Mouse (Mus musculus) CH12.LX (cell line): ENCODE measurements around the gene Timm22. TPM values are rescaled to one million over a fixed set of nuclear protein-coding genes. Genes with fewer than 3 reads are reported as not detected.

Source experiments
- DNase-seq: peaks from one replicate; pipeline ENCODE4 v3.0.0-alpha.2; 2013; ENCODE audit errors: extremely low read depth
- H3K27ac ChIP-seq: 2 replicates; pipeline ENCODE4 v1.5.1; 2012; ENCODE audit warnings: low read depth, mild to moderate bottlenecking, control low read depth, moderate library complexity; ENCODE audit not compliant: insufficient read depth
- H3K27me3 ChIP-seq: replicated peaks from 2 replicates; pipeline ENCODE3; 2012; ENCODE audit warnings: inconsistent platforms
- H3K36me3 ChIP-seq, 2 experiments: replicated peaks in 1 of 2; 2 replicates each; pipeline versions ENCODE3 to v1.6.1; 2012; ENCODE audit warnings: inconsistent platforms in 1 of 2, low read length in 1 of 2, mild to moderate bottlenecking in 1 of 2, mixed read lengths in 1 of 2, moderate library complexity in 1 of 2; ENCODE audit not compliant: control insufficient read depth in 1 of 2, insufficient read depth in 1 of 2
- H3K4me1 ChIP-seq, 2 experiments: 2 replicates each; pipeline ENCODE4 v1.6.1; 2012; ENCODE audit warnings: inconsistent platforms in 1 of 2, moderate library complexity in 1 of 2; ENCODE audit not compliant: insufficient read depth in 2 of 2, control insufficient read depth in 1 of 2
- H3K4me2 ChIP-seq: 2 replicates; pipeline ENCODE4 v1.6.1; 2012; ENCODE audit warnings: low read depth, mild to moderate bottlenecking, control low read depth; ENCODE audit not compliant: poor library complexity, insufficient read depth, severe bottlenecking
- H3K4me3 ChIP-seq, 3 experiments: fragments of 150-350 bp in 1 of 3; sonication (generic) in 1 of 3; replicated peaks in 1 of 3; 2 replicates each; pipeline versions ENCODE3 to v1.5.1; 2011 to 2012; ENCODE audit warnings: low read depth in 2 of 3, low read length in 2 of 3, mild to moderate bottlenecking in 2 of 3, moderate library complexity in 2 of 3, control low read depth in 1 of 3, improper control_type of control experiment in 1 of 3, inconsistent platforms in 1 of 3, mixed read lengths in 1 of 3; ENCODE audit not compliant: poor library complexity in 1 of 3
- H3K79me2 ChIP-seq: replicated peaks from 2 replicates; pipeline ENCODE4 v1.6.1; 2012; ENCODE audit warnings: mild to moderate bottlenecking, moderate library complexity; ENCODE audit not compliant: control insufficient read depth, poor library complexity, insufficient read depth, severe bottlenecking; ENCODE audit errors: extremely low read depth
- H3K9ac ChIP-seq: 2 replicates; pipeline ENCODE4 v1.6.1; 2012; ENCODE audit warnings: low read depth, mild to moderate bottlenecking, control low read depth, moderate library complexity; ENCODE audit not compliant: insufficient read depth
- H3K9me3 ChIP-seq: replicated peaks from 2 replicates; pipeline ENCODE3; 2012; ENCODE audit warnings: low read length, inconsistent platforms, mixed read lengths
- BHLHE40 ChIP-seq: IDR thresholded peaks from 2 replicates; pipeline ENCODE4 v1.6.1; 2011; ENCODE audit warnings: mild to moderate bottlenecking, low read depth, low read length, improper control_type of control experiment
- CHD1 ChIP-seq: IDR thresholded peaks from 2 replicates; pipeline ENCODE4 v1.6.1; 2012; ENCODE audit warnings: low read depth, low read length, improper control_type of control experiment, inconsistent platforms
- CHD2 ChIP-seq: IDR thresholded peaks from 2 replicates; pipeline ENCODE4 v1.6.1; 2011; ENCODE audit warnings: low read length, improper control_type of control experiment
- CTCF ChIP-seq, 2 experiments: IDR thresholded peaks in 1 of 2; conservative IDR thresholded peaks in 1 of 2; 2 replicates each; pipeline ENCODE4 v1.5.1; 2011 to 2012; ENCODE audit warnings: low read depth in 2 of 2, low read length in 2 of 2, improper control_type of control experiment in 1 of 2, inconsistent platforms in 1 of 2, mild to moderate bottlenecking in 1 of 2, moderate library complexity in 1 of 2
- ELF1 ChIP-seq: IDR thresholded peaks from 2 replicates; pipeline ENCODE4 v1.6.1; 2014; ENCODE audit warnings: low read depth, mild to moderate bottlenecking, inconsistent platforms, low read length, improper control_type of control experiment
- EP300 ChIP-seq: IDR thresholded peaks from 2 replicates; pipeline ENCODE4 v1.6.1; 2011; ENCODE audit warnings: low read length, improper control_type of control experiment
- ETS1 ChIP-seq: conservative IDR thresholded peaks from 2 replicates; pipeline ENCODE4 v1.6.1; 2012; ENCODE audit warnings: low read depth, mild to moderate bottlenecking, inconsistent platforms, low read length, improper control_type of control experiment, moderate library complexity
- GABPA ChIP-seq: IDR thresholded peaks from 2 replicates; pipeline ENCODE4 v1.6.1; 2012; ENCODE audit warnings: low read depth, low read length, improper control_type of control experiment, inconsistent platforms; ENCODE audit not compliant: insufficient replicate concordance
- HCFC1 ChIP-seq: IDR thresholded peaks from 2 replicates; pipeline ENCODE4 v1.6.1; 2012; ENCODE audit warnings: low read depth, mild to moderate bottlenecking, inconsistent platforms, low read length, improper control_type of control experiment
- IRF4 ChIP-seq: IDR thresholded peaks from 2 replicates; pipeline ENCODE4 v1.6.1; 2014; ENCODE audit warnings: low read depth, mild to moderate bottlenecking, inconsistent platforms, low read length, improper control_type of control experiment
- JUN ChIP-seq: IDR thresholded peaks from 2 replicates; pipeline ENCODE4 v1.6.1; 2011; ENCODE audit warnings: low read depth, mild to moderate bottlenecking, low read length, improper control_type of control experiment, moderate library complexity; ENCODE audit not compliant: insufficient read depth
- KAT2A ChIP-seq: IDR thresholded peaks from 2 replicates; pipeline ENCODE4 v1.6.1; 2012; ENCODE audit warnings: low read length, improper control_type of control experiment, inconsistent platforms; ENCODE audit not compliant: insufficient replicate concordance
- MAX ChIP-seq: IDR thresholded peaks from 2 replicates; pipeline ENCODE4 v1.6.1; 2011; ENCODE audit warnings: low read length, improper control_type of control experiment
- MYC ChIP-seq: IDR thresholded peaks from 2 replicates; pipeline ENCODE4 v1.6.1; 2011; ENCODE audit warnings: low read depth, mild to moderate bottlenecking, improper control_type of control experiment, low read length
- NELFE ChIP-seq: IDR thresholded peaks from 2 replicates; pipeline ENCODE4 v1.6.1; 2011; ENCODE audit warnings: low read depth, low read length, improper control_type of control experiment
- NRF1 ChIP-seq: IDR thresholded peaks from 2 replicates; pipeline ENCODE4 v1.6.1; 2014; ENCODE audit warnings: low read depth, mild to moderate bottlenecking, inconsistent platforms, low read length, improper control_type of control experiment, moderate library complexity
- PAX5 ChIP-seq: IDR thresholded peaks from 2 replicates; pipeline ENCODE4 v1.6.1; 2012; ENCODE audit warnings: low read length, inconsistent platforms, mixed read lengths
- POLR2A ChIP-seq: IDR thresholded peaks from 2 replicates; pipeline ENCODE4 v1.6.1; 2011; ENCODE audit warnings: low read depth, mild to moderate bottlenecking, improper control_type of control experiment, low read length
- RAD21 ChIP-seq: IDR thresholded peaks from 2 replicates; pipeline ENCODE4 v1.6.1; 2011; ENCODE audit warnings: low read depth, mild to moderate bottlenecking, low read length, improper control_type of control experiment, moderate library complexity
- TCF12 ChIP-seq: IDR thresholded peaks from 2 replicates; pipeline ENCODE4 v1.6.1; 2014; ENCODE audit warnings: low read depth, mild to moderate bottlenecking, inconsistent platforms, low read length, improper control_type of control experiment
- USF1 ChIP-seq: IDR thresholded peaks from 2 replicates; pipeline ENCODE4 v1.6.1; 2014; ENCODE audit warnings: low read depth, mild to moderate bottlenecking, inconsistent platforms, low read length, improper control_type of control experiment
- USF2 ChIP-seq: conservative IDR thresholded peaks from 2 replicates; pipeline ENCODE4 v1.6.1; 2011; ENCODE audit warnings: low read depth, low read length, improper control_type of control experiment
- ZKSCAN1 ChIP-seq: IDR thresholded peaks from 2 replicates; pipeline ENCODE4 v1.6.1; 2012; ENCODE audit warnings: low read depth, inconsistent platforms, low read length, improper control_type of control experiment, borderline replicate concordance
- dilution Hi-C: fragments of 300-500 bp; cut with MboI; formaldehyde crosslinking; loops from 2 replicates; pipeline ENCODE4 v1.14.3; 2020; ENCODE audit warnings: low sequenced_read_pairs; ENCODE audit not compliant: extremely low pct_unique_long_range_greater_than_20kb, extremely low pct_ligation_motif_present
- in situ Hi-C: fragments of 300-500 bp; cut with MboI; formaldehyde crosslinking; loops from 3 replicates; pipeline ENCODE4 v1.14.3; 2019; ENCODE audit warnings: low sequenced_read_pairs, low pct_ligation_motif_present, low pct_unique_long_range_greater_than_20kb, mixed read lengths
- polyA plus RNA-seq: library from polyadenylated mRNA; unstranded; fragments of >175 nt; gene quantifications from 2 replicates; pipeline ENCODE4 v1.2.1, GENCODE M21; 2012; ENCODE audit warnings: low read depth; ENCODE audit not compliant: insufficient read length
- total RNA-seq, 2 experiments: library from RNA; depleted of rRNA; stranded (reverse); fragments of 300-350 nt in 1 of 2; fragments of >200 nt in 1 of 2; gene quantifications; 2 replicates each; pipeline ENCODE4 v1.2.3; 2012 to 2014

Gene Timm22
- total and polyA plus RNA-seq, 3 experiments = 44.6 to 81.4 (median 53.8) TPM

DNA sequence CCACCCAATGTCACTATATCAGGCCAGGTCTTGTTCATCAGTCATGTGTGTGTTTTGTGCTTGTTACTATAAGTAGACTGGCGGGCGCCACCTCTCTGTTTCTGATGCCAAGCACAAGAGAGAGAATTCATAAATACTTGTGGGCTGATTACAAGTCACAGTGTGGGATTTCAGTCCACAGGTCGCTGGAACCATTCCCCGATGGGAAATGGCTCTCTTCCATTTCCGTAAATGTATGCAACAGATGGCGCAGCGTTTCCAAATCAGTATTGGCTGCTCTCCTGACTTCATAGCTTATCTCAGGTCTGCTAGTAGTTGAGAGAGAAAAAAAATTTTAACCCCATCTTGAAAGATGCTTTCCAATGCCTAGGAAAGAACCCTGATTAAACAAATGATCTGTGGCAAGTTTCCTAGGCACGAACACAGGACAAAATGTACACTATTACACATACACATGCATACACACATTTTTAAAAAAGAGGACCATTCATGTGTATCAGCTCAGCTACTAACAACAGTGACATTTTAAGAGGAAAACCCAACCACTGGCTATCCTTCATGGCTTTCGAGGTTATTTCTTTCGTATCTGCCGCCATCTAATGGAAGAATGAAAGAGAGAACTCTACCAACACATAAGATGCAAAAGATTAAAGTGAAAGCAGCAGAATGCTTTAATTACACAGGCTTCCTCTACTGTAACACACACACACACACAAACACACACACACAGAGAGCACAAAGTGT, 7.0 kb upstream of the Timm22 start (continued):
- 0 out of 2 replicates have a peak, but pooled peaks have one; percentile 4 for TF ChIP-seq EP300
- no peak for TF ChIP-seq JUN
- TF ChIP-seq ELF1 = no peak
- 0 out of 2 replicates have a peak, but pooled peaks have one; percentile 70 for TF ChIP-seq CHD1
- TF ChIP-seq USF2 = no peak
- no peak for TF ChIP-seq IRF4
- peak; percentile 94 for TF ChIP-seq RAD21
- no peak for TF ChIP-seq PAX5
- TF ChIP-seq NRF1 = no peak
- 0 out of 2 replicates have a peak, but pooled peaks have one; percentile 49 for TF ChIP-seq MYC
- no peak for TF ChIP-seq ETS1
- TF ChIP-seq HCFC1 = no peak
- TF ChIP-seq CHD2 = no peak
- peak in 1 of 2 experiments; percentile 90; a peak in 3 of 4 replicates for TF ChIP-seq CTCF (conservative IDR thresholded peaks at IDR 0.05 in 1 of 2, IDR thresholded peaks at IDR 0.05 in 1 of 2; ENCODE audit: low read depth in 2 of 2, low read length in 2 of 2)
- TF ChIP-seq NELFE = no peak
- TF ChIP-seq MAX = no peak

DNA sequence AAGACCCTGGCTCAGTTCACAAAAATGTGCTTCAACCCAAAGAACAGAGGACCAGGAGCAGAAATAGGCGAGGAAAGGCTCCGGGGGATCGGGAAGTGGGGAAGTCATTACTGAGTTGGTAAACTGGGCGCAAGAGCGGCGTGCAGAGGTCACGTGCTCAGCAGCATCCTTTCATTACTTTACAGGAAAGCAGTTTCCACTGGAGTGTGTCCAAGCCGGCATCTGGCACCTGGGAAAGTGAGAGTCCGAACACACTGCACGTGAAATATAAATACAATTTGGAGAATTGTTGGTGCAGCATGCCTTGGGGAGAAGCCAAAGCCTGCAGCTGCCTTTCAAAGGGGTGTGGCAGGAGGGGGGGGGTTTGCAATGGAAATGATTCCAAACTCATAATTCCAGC, 5.4 kb upstream of the Timm22 start:
- H3K4me1 ChIP-seq = peaks cover 6 to 34% of the 10 kb centered on the region in 2 experiments; a peak in 3 of 4 replicates
- TF ChIP-seq GABPA (no peak), IRF4 (no peak), BHLHE40 (no peak), ZKSCAN1 (no peak), KAT2A (no peak), HCFC1 (no peak), PAX5 (no peak), POLR2A (no peak), TCF12 (no peak), USF1 (no peak)
- TF ChIP-seq, all 38 proteins: peak for 0
- in situ Hi-C loops = loop anchor here (5.0 to 10.0 kb wide), 2 partner anchors 149 to 617 kb away; no protein-coding TSS in a partner anchor
- no peak for DNase-seq
- Histone ChIP-seq H3K27me3 (no peaks in the 10 kb centered on the region), H3K9me3 (no peaks in the 10 kb centered on the region), H3K4me3 (no peak overlapping the region), H3K79me2 (no peaks in the 10 kb centered on the region; the same call in 1 of the 2 replicates), H3K9ac (no peak overlapping the region), H3K36me3 (no peaks in the 10 kb centered on the region), H3K4me2 (no peak overlapping the region), H3K27ac (no peak overlapping the region)
- dilution Hi-C loops = no loop called here
